Mouse (Mus musculus): Measurements from ENCODE around the gene Cldnd1. TPM values are rescaled to one million over a fixed set of nuclear protein-coding genes. Genes with fewer than 3 reads are reported as not detected.

The Cldnd1 gene
- polyA plus RNA-seq, 1 experiment from 2014 or later = 117 TPM

DNA sequence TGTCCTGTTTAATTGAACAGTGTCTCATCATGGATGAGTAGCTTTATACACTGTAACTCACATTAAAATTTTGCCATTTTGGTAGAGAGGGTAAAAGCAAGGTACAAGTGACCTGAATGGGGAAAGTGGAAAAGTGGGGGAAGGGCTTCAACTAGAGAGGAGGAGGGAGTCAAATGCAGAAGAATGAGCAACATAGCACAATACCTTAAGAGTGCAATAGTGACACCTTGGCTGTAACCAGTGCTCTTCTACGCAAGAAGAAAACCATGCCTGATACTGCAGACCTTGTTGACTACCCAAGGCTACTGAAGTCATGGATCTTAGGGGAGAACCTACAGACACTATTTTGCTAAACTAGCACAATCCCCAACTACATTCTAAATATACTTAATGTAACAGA, 30.4 kb upstream of the Cldnd1 start:
- WGBS = 96% methylated on average over 1 of the region's 1 CpGs
- Histone ChIP-seq H3K4me1 (no peaks in the 10 kb centered on the region), H3K9ac (no peak overlapping the region), H3K27me3 (replicated peaks) (no peaks in the 10 kb centered on the region), H3K4me2 (no peak overlapping the region), H3K27ac (no peak overlapping the region), H3K36me3 (no peaks in the 10 kb centered on the region), H3K4me3 (replicated peaks) (no peak overlapping the region), H3K9me3 (no peaks in the 10 kb centered on the region)
- no peak for ATAC-seq (ENCODE audit: insufficient read depth, low FRiP score, low read depth)

DNA sequence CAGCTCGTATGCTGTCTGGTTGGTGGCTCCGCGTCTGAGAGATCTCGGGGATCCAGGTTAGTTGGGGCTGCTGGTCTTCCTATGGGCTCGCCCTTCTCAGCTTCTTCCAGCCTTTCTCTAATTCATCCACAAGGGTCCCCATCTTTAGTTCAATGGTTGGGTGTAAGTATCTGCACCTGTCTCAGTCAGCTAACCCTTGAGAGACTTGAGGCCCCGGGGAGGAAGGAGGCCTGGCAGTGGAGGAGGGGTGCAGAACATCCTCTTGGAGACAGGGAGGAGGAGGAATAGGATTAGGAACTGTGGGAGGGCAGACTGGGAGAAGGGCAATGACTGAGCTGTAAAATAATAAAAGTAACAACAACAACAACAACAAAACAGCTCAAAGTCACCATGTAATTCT, 27.5 kb upstream of the Cldnd1 start:
- H3K4me1 ChIP-seq = no peaks in the 10 kb centered on the region

DNA sequence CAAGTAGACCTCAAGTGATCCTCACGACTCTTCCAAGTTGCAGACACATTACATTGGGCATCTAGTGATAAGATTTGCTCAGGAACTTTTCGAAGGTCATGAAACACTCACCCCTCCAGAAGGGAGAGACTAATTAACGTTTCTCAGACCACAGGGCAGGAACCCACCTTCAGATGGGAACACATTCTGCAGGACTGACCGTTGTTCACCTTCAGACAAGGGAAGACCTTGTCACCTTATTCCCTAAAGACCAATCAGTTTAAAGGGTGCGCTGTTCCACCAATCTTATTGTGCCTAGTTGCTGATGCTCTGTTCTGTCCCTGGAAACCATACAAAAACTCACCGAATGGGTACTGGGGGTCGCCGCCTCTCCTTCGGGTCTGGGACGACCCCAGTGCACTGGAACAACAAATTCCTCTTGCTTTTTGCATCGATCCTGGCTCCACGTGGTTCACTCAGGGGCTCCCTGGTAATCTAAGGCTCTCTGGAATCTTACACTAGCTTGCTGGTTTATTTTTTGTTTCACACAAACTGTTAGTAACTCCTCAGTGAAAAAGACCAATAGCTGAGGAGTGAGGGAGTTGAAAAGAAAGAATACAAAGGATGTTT, 26.8 kb upstream of the Cldnd1 start:
- no peaks in the 10 kb centered on the region for H3K4me1 ChIP-seq
- H3K27me3 ChIP-seq (replicated peaks) = no peaks in the 10 kb centered on the region
- H3K9ac ChIP-seq = no peak overlapping the region
- H3K9me3 ChIP-seq = no peaks in the 10 kb centered on the region
- no peak for ATAC-seq (ENCODE audit: insufficient read depth, low FRiP score, low read depth)
- H3K27ac ChIP-seq = no peak overlapping the region
- H3K36me3 ChIP-seq = no peaks in the 10 kb centered on the region
- no peak overlapping the region for H3K4me3 ChIP-seq (replicated peaks)
- 82% methylated on average over 12 of the region's 12 CpGs for WGBS
- no peak overlapping the region for H3K4me2 ChIP-seq

More for the DNA sequence above, 27.5 kb upstream of the Cldnd1 start:
- 75% methylated on average over 6 of the region's 6 CpGs for WGBS
- Histone ChIP-seq H3K4me2 (no peak overlapping the region), H3K9me3 (no peaks in the 10 kb centered on the region), H3K27me3 (replicated peaks) (no peaks in the 10 kb centered on the region), H3K9ac (no peak overlapping the region), H3K36me3 (no peaks in the 10 kb centered on the region), H3K4me3 (replicated peaks) (no peak overlapping the region), H3K27ac (no peak overlapping the region)
- ATAC-seq (ENCODE audit: insufficient read depth, low FRiP score, low read depth) = no peak

DNA sequence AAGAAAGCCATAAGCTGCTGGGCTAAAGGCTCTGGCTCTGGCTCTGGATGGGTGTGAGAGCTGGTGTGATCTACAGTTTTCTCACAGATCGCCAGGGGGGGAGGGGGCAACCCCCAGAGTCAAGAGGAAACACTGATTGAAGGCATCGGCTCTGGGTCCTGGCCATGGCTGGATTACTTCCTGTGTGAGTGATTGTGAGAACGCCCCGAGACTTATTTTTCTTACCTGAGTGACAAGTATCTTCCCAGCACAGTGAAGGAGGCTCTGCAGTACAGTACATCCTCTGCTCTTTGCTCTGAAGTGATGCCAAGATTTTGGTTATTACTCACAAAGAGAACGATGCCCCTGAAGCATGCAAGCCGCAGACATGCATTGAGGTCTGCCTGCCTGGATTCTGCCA, 25.9 kb upstream of the Cldnd1 start:
- WGBS = 51% methylated on average over 6 of the region's 6 CpGs
- no peaks in the 10 kb centered on the region for H3K4me1 ChIP-seq
- no peak overlapping the region for H3K4me3 ChIP-seq (replicated peaks)
- ATAC-seq (ENCODE audit: insufficient read depth, low FRiP score, low read depth) = no peak
- no peak overlapping the region for H3K9ac ChIP-seq
- H3K9me3 ChIP-seq = no peaks in the 10 kb centered on the region
- H3K27ac ChIP-seq = no peak overlapping the region
- no peak overlapping the region for H3K4me2 ChIP-seq
- no peaks in the 10 kb centered on the region for H3K36me3 ChIP-seq
- H3K27me3 ChIP-seq (replicated peaks) = no peaks in the 10 kb centered on the region

DNA sequence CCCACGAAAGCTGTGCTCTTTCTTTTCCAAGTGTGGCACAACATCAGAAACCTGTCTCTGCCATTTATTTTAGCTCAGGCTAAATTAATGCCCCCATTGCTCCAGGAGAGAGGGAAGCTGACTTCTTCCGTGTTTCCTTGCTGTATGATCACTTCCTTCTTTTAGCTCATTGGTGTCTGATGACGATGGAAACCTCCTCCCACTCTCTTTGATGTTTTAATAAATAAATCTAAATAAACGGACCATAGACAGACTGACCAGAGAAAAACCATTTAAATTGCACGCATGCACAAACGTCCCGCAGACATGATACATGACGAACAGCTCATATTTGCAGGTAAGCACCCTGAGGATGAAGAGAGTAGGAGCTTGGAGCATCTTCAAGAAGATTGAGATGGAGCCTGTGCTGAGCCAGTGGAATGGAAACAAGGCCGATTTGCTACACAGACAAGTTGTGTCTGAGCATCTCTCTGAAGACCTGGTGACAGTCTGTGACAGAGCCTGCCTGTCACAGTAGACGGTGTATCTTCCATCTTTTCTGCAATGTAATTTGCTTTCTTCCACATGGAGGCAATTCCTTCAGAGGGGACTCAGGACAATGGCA, 25.3 kb upstream of the Cldnd1 start:
- Histone ChIP-seq H3K27me3 (replicated peaks) (no peaks in the 10 kb centered on the region), H3K27ac (no peak overlapping the region), H3K9ac (no peak overlapping the region), H3K9me3 (no peaks in the 10 kb centered on the region), H3K4me1 (no peaks in the 10 kb centered on the region), H3K4me2 (no peak overlapping the region), H3K4me3 (replicated peaks) (no peak overlapping the region), H3K36me3 (no peaks in the 10 kb centered on the region)
- WGBS = 73% methylated on average over 10 of the region's 10 CpGs
- no peak for ATAC-seq (ENCODE audit: insufficient read depth, low FRiP score, low read depth)

DNA sequence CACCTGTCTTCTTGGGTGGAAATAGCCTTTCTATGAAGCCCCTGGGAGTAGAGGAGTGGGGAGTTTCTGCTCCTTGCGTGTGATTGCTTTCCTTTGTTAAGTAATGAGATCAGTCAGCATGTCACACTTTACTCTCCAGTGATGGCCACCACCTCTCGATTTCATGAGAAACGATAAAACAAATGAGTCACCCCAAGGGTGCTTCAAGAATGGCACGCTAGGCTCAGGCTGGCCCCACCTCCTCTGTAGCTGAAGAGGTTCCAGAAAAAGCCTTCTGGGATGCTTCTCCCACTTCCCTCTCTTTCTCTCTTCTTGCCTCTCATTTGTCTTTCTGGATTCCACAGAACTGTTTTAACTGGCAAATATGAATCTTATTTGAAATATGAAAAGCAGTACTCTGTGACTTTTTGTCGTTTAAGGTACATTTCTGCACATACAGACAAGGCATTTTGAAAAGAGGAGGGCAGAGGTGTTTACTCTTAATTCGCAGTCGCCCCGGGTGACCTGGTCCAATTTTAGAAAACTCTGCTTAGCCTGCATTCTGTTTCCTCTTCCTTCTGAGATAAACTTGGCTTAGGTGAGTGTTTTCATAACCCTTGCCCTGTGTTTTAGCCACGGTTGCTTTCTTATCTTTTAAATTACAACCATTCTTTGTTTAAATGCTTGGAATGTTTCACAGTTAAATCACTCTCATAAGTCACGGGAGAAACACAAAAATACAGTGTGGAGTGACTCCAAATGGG, 24.2 kb upstream of the Cldnd1 start:
- Histone ChIP-seq H3K27ac (no peak overlapping the region), H3K9ac (no peak overlapping the region), H3K4me3 (replicated peaks) (no peak overlapping the region), H3K4me1 (no peaks in the 10 kb centered on the region), H3K9me3 (no peaks in the 10 kb centered on the region), H3K27me3 (replicated peaks) (no peaks in the 10 kb centered on the region), H3K36me3 (no peaks in the 10 kb centered on the region), H3K4me2 (no peak overlapping the region)
- no peak for ATAC-seq (ENCODE audit: insufficient read depth, low FRiP score, low read depth)
- 11% methylated on average over 10 of the region's 10 CpGs for WGBS

DNA sequence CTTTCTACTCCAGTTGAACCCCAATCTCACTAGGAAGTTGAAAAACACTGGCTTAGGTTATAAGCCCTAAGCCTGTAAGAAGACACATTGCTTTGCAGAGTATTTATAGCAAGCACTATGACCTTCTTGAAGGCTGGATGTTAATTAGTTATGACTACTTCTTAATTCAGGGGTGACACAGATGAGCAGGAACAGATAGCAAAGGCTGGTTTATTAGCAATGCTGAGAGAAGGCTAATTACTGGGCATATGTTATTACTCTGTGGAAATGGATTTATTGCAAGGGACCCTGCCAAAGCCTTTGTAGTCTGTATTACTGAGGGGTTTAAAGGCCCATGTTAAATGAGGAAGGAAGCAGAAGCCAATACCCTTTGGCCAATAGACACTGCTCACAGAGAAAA, 22.7 kb upstream of the Cldnd1 start:
- Histone ChIP-seq H3K4me1 (no peaks in the 10 kb centered on the region), H3K9ac (no peak overlapping the region), H3K36me3 (no peaks in the 10 kb centered on the region), H3K27me3 (replicated peaks) (no peaks in the 10 kb centered on the region), H3K4me2 (no peak overlapping the region), H3K9me3 (no peaks in the 10 kb centered on the region), H3K4me3 (replicated peaks) (no peak overlapping the region), H3K27ac (no peak overlapping the region)
- ATAC-seq (ENCODE audit: insufficient read depth, low FRiP score, low read depth) = no peak

DNA sequence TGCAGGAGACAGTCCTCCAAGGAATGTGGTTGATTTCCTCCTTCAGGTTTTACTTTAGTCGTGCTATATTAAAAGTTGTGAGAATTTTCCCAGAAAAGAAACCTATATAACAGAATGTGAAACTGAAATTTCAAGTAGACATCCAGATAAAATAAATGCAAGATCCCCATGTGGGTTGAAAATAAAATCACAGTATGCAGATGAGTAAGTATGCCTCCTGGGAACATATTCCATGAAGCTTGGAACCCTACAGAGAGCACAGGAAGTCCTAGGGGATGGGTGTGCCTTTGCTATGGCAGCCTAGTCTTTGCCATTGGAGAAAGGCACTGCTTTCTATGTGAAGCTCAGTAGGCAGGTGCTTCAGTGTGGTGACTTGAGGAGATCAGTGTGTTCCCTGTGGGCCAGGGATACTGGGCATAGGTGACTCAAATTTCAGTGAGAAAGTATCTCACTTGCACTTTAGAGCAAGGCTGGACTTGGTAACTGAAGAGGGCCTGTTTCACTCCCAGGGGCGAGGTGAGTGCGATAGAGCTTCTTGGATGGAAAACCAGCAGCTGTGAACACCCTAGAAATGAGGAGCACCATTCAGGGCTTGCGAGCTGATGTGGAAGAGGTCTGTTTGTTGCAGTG, 20.3 kb upstream of the Cldnd1 start:
- no peaks in the 10 kb centered on the region for H3K27me3 ChIP-seq (replicated peaks)
- no peak for ATAC-seq (ENCODE audit: insufficient read depth, low FRiP score, low read depth)
- H3K27ac ChIP-seq = no peak overlapping the region
- H3K9ac ChIP-seq = no peak overlapping the region
- H3K4me2 ChIP-seq = no peak overlapping the region
- no peak overlapping the region for H3K4me3 ChIP-seq (replicated peaks)
- H3K36me3 ChIP-seq = no peaks in the 10 kb centered on the region
- WGBS = 87% methylated on average over 4 of the region's 4 CpGs
- H3K4me1 ChIP-seq = no peaks in the 10 kb centered on the region
- H3K9me3 ChIP-seq = no peaks in the 10 kb centered on the region

DNA sequence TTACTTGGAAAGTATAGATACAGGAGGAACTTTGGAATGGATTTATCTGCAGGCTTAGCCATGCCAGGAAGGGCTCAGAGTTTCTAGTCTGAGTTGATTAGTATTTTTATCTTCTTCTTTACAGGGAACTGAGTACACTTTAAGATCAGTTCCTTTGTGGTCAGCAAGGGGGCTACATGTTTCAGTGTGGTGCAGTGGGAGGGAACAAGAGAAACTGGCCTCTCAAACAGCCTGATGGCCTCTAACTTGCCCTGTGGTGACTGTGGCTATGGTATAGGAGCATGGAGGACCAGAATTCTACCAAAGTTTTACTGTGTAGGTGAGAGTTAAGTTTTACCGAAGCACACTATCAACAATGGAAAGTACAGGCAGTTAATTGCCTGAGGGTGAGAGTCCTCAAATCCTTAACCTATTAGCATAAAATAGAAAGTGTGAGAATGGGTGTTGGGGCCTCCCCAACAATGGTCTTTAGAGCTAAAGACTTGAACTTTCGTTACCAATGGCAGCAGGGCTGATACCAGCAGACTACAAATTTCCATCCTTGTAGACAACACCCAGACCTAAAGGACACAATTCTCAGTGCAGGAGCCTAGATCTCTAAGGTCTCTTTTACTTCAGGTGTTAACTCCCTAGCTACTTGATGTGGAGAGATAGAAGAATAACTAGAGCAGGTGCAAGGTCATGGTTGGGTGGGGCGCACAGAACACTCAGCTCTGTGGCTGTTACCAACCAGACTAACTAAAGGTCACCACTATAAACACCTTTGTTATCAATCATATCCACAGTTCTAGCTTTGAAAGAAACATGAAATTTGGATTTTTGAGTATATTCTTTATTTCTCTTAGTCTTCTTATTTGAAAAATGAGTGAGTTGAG, 18.9 kb upstream of the Cldnd1 start:
- no peak overlapping the region for H3K4me2 ChIP-seq
- ATAC-seq (ENCODE audit: insufficient read depth, low FRiP score, low read depth) = no peak
- whole genome bisulfite sequencing = 70% methylated on average over 3 of the region's 3 CpGs
- H3K27ac ChIP-seq = no peak overlapping the region
- H3K9ac ChIP-seq = no peak overlapping the region
- H3K9me3 ChIP-seq = no peaks in the 10 kb centered on the region
- no peaks in the 10 kb centered on the region for H3K27me3 ChIP-seq (replicated peaks)
- H3K4me1 ChIP-seq = no peaks in the 10 kb centered on the region
- H3K4me3 ChIP-seq (replicated peaks) = no peak overlapping the region
- H3K36me3 ChIP-seq = no peaks in the 10 kb centered on the region

DNA sequence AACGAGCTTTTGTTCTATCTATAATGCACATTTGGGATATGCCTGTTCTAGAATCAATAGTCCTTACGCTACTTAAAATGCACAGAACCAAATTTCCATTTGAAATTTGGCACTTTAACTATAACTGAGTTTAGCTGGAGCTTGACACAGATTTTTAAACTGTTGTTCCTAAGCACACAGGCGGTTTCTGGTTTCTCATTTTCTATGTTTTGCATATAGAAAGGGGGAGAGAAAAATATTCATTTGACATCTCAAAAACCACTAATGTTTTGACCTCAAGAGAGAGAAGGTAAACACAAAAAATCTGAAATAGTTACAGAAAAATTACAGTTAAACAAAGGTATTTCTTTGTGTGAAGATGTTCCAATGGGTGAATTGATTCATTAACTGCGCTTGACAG, 18.2 kb upstream of the Cldnd1 start:
- Histone ChIP-seq H3K9ac (no peak overlapping the region), H3K36me3 (no peaks in the 10 kb centered on the region), H3K9me3 (no peaks in the 10 kb centered on the region), H3K27ac (no peak overlapping the region), H3K4me1 (no peaks in the 10 kb centered on the region), H3K4me2 (no peak overlapping the region), H3K27me3 (replicated peaks) (no peaks in the 10 kb centered on the region), H3K4me3 (replicated peaks) (no peak overlapping the region)
- ATAC-seq (ENCODE audit: insufficient read depth, low FRiP score, low read depth) = no peak
- WGBS = 71% methylated on average over 4 of the region's 4 CpGs

DNA sequence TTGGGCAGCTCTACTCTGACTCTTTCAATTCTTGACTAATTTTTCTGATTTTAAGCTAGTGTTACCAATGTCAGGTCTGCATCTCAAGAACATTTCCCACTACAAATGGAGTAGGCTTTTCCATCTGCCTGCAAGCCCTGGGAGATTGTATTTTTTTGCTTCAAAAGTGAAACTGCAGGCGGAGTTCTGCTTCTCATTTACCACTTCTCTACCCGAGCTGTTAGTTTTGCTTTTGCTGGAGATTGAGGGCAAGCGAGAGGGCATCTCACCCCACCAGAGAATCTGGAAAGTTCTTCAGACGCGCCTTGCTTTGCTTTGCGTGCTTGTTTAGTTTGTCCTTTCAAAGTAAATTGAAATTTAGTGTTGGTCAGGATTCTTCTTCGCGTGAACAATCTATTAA, 15.5 kb upstream of the Cldnd1 start:
- H3K9ac ChIP-seq = no peak overlapping the region
- H3K27ac ChIP-seq = no peak overlapping the region
- no peak for ATAC-seq (ENCODE audit: insufficient read depth, low FRiP score, low read depth)
- no peaks in the 10 kb centered on the region for H3K27me3 ChIP-seq (replicated peaks)
- WGBS = 70% methylated on average over 8 of the region's 8 CpGs
- no peaks in the 10 kb centered on the region for H3K9me3 ChIP-seq
- H3K4me2 ChIP-seq = no peak overlapping the region
- H3K4me1 ChIP-seq = no peaks in the 10 kb centered on the region
- H3K4me3 ChIP-seq (replicated peaks) = no peak overlapping the region
- no peaks in the 10 kb centered on the region for H3K36me3 ChIP-seq
